Mouse (Mus musculus) erythroid progenitor cell, adult 5-6 weeks (primary cell): ENCODE results near the gene Sptbn4. TPM values are rescaled to one million over a fixed set of nuclear protein-coding genes. Genes with fewer than 3 reads are reported as not detected.

Experiments
- ATAC-seq: replicated peaks from 2 replicates; pipeline ENCODE4 v1.8.0; 2016; ENCODE audit warnings: moderate number of reproducible peaks, mild to moderate bottlenecking, moderate TSS enrichment, inconsistent platforms; ENCODE audit not compliant: poor library complexity, low FRiP score, severe bottlenecking
- total RNA-seq, 2 experiments: library from RNA; stranded (forward) in 1 of 2; stranded (reverse) in 1 of 2; fragments of 150-400 nt in 1 of 2; fragments of 186-747, 209-891 nt in 1 of 2; gene quantifications; 2 replicates each; pipeline versions ENCODE4 v1.2.3 to v1.2.4; 2015 to 2017; ENCODE audit warnings: low replicate concordance in 2 of 2

Gene Sptbn4
- total RNA-seq, 2 experiments from 2014 or later = 0.08 TPM; not detected in 1

DNA sequence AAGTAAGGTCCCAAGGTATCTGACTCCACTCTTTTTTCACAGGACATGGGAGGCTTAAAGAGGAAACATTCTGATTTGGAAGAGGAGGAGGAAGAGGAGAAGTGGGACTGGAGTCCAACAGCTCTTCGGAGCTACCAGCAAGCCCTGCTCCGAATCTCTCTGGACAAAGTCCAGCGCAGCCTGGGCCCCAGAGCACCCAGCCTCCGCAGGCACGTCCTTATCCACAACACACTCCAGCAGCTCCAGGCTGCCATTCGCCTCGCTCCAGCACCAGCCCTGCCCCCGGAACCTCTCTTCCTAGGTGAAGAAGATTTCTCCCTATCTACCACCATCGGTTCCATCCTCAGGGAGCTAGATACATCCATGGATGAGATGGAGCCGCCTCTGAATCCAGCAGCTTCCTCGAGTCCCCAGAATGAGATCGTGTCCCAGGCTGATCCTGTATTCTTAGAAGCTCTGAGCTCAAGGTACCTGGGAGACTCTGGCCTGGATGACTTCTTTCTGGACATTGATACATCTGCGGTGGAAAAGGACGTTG is 28.7 kb upstream of the Sptbn4 start:
- ATAC-seq = no peak

DNA sequence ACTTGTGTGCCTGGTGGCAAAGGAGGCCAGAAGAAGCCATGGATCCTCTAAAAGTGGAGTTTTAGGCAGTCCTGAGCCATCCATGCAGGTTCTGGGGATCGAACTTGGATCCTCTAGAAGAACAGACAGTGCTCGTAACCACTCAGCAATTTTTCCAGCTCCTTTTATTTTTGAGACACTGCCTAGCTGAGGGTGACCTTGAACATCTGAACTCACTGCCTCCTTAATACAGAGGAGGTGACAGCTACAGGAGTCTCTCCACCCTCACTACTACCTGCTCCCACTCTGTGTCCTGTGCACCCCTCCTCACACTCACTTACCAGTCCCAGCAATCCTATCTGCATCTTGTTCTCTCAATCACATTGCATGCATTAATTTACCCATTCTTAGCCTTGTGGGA is 28.1 kb upstream of the Sptbn4 start:
- no peak for ATAC-seq

DNA sequence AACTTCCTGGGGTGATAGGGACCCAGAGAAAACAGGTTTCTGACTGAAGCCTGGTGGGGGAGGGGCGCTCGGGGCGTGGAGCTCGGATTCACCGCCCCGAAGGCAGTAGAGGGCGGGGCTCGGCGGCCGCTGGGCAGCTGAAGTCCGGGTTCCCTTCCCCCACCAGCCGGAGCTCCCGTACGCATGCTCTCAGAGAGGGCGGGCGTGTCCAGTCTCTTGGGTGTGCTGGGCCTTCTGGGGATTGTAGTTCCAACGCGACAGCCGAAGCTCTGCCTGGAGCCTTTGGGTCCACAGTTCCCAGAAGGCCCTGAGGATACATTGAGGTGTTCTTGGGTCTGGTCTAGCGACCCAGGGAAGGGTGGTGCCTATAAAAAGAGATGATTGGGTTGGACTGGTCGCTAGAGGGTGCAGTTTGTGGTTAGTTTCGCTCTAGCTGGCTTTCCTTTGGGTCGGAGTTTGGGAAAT is 27.0 kb upstream of the Sptbn4 start:
- ATAC-seq = peak; percentile 78

DNA sequence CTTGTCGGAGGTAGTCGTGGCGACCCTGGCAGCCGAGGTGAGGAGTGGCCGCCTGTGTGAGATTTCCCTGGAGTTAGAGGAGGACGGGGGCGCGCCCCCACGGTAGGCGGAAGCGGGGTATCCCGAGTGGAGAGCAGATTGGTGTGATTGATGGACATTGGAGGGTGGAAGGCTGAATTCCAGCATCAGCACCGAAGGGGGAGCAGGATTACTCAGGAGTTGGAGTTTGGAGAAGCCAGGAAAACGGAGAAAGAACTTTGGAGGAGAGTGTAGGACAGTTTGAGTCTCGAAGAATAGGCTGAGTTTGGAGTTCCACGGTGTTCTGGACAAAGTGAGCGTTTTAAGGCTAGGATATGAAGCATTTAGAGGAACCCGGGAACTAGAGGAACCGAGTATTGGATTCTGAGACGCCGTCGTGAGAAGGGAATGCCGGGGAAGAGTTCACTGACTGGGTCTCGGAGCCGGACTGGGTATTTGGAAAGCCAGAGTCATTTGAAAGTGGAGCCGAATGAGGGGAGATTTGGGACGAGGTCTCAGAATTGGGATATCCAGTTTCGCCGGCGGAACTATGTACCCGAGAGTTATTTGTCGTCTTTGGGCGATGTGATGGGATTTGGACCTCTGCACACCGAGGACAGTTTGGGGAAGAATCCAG is 26.5 kb upstream of the Sptbn4 start:
- no peak; the same call in none of the 2 replicates for ATAC-seq

DNA sequence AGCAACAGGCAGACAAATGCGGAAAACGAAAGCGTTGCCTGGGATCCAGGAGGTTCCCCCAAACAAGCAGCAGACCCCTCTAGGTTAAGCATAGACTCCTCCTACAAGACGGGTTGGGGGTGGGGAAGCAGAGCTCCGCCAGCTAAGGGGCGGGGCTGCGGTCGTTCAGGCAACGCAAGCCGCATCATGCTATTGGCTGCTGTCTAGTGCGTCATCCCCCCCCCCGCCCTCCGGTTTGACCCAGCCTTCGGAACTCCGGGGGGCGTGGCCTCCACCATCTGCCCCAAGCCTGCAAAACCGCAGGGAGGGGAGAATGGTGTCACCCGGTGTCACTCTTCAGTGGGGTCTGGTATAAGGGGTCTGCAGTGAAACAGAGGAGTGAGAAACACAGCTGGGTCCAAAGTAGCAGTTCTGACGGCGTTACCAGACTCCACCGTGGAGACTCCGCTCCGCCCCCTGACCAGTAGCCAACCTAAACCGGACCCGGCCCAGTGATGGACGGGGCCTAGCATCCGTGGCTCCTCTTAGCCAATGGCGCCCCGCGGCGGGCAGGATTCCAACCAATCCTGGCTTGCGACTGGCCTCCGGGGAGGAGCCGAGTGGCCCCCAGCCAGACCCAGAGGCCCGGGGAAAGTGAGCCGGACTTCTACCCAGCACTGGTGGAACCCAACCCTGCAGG is 25.8 kb upstream of the Sptbn4 start, which contains the start of gene Sertad3:
Gene Sertad3, plus strand, starts transcription at position 613 of the 679 bp plus-strand sequence.
- ATAC-seq = peak; percentile 80

DNA sequence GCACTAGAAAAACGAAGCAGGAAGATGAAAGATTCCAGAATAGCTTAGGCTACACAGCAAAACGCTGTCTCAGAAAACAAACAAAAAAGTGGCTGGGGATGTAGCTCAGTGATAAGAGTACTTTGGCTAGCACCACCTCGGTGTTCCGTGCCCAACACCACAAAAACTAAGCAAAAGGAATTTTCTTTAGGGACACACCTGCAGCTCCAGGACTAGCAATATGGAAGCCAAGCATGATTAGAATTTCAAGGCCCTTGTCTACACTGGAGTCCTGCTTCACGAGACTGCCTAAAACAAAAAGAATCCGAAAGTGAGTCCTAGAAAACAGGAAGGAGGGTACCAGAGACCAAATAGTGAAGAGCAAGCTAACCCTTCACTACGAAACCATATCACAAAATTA is 25.1 kb upstream of the Sptbn4 start:
- ATAC-seq = no peak

DNA sequence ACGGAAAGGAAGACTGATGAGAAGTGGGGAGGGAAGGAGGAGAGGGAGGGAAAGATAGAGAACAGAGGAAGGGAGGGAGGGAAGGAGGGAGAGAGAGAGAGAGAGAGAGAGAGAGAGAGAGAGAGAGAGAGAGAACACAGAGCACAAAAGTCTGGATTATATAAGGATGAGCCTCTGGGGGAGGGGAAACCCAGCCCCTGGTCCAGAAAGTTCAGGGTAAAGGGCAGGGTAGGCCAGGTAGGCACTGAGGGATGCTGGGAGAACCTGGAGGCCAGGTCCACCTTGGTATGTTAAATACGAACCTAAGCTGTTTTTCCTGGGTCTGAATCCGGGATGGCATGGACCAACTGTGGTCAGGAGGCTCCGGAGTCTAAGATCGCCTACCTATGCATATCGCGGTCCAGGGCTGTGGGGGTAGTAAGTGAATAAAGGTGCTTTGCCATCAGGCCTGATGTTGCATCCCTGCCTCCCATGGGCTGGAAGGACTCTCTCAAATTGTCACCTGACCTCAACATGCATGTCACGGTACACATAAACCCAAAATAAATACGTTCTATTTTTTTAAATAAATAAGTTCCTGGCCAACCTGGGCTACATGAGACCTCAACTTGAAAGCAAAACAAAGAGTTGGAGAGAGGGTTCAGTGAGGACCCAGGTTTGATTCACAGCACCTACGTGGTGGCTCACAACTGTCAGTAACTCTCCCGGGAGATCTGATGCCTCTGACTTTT is 24.1 kb upstream of the Sptbn4 start:
- no peak for ATAC-seq

DNA sequence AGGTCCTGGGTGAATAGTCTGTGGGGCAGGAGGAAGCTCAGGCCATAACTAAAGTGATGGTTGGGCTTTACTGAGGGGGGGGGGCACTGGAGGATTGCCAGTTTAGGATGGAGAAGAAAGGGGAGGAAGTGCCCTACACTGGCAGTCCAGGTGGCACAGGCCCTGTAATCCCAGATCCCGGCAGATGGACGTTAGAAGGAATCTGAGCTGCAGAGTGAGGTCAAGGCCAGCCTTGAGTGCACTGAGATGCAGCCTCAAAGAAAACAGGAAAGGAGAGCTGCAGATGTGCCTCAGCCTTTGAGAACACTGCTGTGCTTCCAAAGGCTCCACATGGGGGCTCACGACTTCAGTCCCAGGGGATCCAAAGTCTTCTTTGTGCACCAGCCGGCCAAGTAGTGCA is 20.2 kb upstream of the Sptbn4 start:
- no peak for ATAC-seq

DNA sequence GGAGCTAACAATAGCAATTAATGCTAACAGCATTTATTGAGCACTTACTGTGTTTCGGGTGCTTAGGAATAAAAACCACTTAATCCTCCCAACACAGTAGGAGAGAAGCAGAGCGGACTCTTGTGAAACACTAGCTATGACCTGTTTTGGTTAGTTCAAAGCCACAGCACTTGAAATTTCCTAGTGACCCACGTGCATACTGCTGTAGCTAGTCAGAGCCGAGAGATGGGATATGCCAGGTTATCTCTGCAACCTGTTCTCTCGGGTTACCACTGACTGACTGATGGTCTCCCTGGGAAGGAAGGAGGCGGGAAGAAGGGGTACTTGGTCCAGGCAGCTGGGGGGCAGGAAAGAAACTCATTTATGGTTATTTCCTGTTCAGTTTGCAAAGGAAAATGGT is 13.0 kb upstream of the Sptbn4 start:
- ATAC-seq = no peak

DNA sequence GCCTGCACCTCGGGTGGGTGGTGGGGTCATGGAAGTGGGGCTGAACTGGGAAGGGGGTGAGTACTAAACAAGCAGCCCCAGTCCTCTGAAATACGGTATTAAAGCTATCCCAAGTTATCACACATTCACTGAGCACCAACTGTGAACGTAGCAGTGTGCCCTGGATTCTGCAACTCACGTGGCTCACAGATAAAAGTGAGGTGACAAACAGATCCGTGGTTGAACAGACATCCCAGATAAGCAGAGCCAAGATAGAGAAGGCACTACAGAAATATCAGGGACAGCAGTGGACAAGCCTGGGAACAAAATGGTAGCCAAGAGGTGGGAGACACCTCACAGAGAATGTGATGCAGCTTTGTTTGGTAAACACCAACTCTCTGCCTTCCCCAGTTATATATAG is 12.2 kb upstream of the Sptbn4 start:
- no peak for ATAC-seq

DNA sequence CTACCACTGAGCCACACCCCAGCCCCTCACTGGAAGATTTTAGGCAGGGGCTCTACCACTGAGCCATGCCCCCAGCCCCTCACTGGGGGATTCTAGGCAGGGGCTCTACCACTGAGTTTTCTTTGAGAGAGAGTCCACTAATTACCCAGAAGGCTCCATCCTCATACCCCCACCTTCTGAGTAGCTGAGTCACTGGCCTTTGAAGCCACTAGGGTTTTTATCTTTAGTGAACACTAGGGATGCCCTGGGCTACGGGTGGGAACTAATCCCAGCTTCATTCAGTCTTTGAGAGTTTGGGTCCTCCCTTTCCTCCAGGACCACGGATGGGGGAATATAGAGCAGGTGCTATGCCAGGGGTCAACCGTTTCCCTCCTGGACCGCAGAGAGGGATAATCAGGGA is 11.1 kb upstream of the Sptbn4 start:
- ATAC-seq = 0 out of 2 replicates have a peak, but pooled peaks have one; percentile 40

DNA sequence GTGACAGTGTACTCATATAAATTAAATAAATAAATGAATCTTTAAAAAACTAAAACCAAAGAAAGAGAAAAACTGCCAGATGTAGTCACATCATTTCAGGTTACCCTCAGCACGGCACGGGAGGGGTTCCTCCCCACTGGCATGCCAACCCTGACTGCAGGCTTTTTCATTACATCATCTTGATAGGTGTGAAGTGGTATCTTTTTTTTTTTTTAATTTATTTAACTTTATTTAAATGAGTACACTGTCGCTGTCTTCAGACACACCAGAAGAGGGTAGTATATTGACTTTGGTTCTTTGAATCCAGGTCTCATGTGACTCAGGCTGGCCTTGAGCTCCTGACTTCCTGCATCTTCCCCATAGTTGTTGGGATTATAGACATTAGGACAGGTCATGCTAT is 7.8 kb upstream of the Sptbn4 start:
- ATAC-seq = no peak

DNA sequence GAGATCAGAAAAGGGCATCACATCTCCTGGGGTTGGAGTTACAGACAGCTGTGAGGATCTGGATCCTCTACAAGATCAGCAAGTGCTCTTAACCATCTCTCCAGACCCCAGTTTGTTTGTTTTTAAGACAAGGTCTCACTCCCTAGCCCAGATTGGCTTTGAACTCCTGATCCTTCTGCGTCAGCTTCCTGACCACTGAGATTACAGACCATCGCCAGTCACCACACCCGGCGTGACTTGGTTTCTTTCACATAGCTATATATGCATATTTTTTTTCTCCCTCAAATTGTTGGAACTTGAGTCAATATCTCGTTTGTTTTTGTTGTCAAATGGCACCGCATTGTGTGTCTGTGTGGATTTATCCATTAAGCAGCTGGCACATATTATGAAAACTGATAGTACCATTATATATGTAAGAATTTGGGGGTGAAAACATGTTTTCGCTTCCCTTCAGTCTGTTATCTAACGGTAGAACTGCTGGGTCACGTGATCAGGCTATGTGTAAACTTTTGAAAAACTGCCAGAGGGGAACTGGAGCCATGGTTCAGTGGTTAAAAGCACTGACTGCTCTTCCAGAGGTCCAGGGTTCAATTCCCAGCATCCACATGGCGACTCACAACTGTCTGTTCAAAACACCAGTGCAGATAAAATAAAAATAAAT is 7.1 kb upstream of the Sptbn4 start:
- ATAC-seq = peak; percentile 67

DNA sequence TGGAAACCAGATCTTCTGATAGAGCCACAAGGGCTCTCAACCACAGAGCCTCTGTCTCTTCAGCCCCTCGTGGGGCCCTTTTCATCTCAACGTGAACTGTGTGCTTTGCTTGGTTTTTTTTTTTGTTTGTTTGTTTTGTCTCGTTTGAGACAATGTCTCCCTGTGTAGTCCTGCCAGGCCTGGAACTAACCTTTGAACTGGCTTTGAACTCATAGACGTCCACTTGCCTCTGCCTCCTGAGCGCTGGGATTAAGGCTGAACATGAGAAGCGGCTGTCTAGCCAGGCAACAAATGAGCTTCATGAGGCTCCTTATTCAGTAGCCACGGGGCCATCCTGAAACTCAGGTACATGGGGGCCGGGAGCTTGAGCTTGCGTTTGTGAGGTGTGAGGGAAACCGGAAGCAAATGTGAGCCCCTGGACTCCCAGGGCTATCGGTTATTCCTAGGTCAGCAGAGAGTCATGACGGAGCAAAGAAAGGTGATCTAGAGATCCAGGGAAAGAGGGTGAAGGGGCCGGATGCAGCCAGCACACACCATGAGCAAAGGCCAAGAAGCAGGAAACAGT is 4.8 kb upstream of the Sptbn4 start:
- ATAC-seq = no peak

DNA sequence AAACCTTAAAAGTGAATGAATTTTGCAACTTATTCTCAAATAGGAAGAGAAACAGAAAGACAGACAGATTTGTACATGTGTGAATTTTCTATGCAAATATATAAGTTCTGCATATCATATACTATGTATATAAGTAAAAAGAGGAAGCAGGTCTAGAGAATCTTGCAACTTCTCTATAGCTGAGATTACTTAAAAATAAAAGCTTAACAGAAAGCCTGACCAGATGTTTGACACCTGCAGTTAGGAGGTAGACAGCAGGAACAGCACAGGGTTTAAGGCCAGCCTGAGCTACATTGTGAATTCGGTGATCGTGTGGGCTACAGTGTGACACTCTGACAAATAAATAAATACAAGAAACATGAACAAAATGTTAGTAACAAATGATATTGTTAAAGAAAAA is 3.9 kb upstream of the Sptbn4 start:
- no peak for ATAC-seq

DNA sequence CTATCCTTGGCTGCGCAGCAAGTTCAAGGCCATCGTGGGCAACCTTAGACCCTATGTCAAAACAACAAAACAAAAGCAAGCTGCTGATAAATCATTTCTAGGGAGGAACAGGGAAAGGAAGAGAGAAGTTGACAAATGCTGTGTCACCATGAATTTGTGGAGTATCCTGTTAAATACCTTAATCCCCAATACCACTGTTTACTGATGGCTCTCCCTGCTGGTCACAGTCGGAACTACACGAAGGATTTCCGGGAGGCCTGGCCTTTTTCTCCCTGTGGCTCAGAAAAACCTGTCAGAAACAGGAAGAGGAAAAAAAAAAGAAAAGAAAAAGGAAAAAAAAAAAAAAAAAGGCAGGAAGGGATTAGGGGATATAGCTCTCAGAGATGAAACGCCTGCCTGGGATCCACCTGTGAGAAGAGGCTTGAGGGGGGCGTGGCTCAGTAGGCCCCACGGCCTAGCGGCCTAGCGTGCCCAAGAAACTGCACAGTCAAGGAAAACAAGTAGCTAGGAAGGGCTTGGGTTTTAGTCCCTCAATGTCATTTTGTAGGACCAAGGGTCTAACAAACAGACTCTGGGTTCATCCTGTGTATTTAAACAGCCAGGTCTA is 1.9 kb upstream of the Sptbn4 start:
- ATAC-seq = peak; percentile 57

DNA sequence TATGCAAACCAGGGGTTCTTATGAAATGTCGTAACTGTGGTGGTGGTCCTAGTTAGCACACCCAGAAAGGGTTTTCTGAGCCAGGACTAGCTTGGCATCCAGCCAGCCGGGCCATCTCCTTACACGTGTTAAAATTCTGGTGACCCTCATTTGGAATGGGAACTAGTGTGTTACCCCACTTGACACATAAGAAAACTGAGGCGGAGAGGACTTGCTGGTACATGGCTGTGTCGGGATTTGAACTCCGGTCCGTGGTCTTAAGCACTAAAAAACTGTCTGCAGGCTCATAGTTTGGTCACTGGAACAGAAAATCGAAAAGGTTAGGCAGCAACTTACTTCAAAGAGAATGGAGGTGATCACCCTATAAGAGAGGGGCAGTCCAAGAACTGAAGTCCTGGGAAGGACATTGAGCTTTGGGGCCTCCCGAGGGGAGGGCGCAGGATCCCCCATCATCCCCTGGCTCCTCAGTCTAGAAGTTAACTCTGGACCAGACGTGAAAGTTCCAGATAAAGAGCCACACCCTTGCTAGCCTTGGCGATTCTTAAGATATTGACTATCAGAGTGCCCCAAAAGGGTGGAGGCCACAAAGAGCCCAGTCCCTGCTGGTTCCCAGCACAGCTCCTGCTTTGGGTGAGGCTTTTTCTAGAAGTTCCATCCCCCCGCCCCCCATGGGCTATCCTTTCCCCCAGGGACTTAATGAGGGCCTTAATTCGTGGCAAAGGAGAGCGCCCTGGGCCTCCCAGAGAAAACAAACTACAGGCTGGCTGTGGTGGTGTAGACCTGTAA is 1.1 kb upstream of the Sptbn4 start:
- ATAC-seq = peak; percentile 71

DNA sequence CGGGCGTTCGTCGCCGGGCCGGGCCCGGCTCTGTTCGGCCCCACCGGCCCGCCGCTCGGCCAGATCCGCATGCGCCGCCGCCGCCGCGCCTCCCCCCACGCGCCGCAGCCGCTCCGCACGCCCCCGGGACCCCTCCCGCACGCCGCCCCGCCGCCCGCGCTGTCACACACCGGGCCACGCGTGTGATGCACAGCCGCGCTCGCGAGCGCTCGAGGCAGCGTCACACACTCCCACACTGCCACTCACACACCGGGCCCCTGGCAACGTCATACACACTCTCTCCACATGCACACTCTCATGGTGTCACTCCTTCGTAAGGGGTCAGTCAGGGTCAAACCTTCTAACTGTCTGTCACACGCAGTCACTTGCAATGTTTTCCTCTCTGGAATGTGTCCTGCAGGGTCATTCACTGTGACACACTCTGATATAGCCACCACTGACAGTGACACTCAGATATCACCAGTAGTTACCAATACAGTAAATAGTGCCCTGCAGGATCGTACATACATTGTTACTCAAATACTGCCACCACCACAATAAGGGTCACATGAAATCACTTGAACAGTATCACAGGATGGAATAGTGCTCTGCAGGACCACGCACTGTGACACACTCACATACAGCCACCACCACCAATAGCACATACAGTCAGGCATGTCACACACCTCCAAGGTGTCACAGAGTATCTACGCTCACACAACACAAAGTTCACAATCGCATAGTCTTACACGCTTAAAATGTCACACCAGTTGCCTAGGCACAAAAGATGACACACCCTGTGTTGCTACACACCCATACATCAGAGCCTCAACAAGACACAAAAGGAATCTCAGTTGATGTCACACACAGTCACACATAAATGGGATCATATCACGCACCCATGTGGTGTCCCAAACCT is 716 bp downstream of the Sptbn4 start:
- no peak for ATAC-seq
